Mouse (Mus musculus): Measurements from ENCODE around the gene Trim63.
"Not testable (repeated sequence)": the region's sequence is repeated elsewhere in the genome, so short reads cannot be mapped to it uniquely, and the experiment has no call there.

The Trim63 gene

DNA sequence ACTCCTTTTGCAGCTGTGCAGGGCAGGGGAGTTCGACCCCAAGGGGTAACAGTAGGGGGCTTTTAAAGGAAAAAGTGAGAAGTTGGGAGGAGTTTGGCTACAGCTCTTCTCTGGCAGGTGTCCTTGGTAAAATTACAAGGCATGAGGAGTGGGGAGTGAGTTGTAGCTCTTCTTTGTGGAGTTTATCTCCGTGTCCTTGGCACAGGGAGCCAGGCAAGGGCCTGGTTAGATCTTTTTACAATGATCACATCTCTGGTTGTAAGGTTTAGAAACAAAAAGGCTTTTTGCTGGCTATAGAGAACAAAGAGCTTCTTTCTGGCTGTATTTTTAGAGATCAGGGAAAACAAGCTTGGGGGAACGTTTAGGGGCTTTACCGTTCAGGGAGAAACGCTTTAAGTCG is 26.3 kb downstream of the Trim63 start:
- not testable (repeated sequence) for DNase-seq (ENCODE audit: low read depth, low spot score)

DNA sequence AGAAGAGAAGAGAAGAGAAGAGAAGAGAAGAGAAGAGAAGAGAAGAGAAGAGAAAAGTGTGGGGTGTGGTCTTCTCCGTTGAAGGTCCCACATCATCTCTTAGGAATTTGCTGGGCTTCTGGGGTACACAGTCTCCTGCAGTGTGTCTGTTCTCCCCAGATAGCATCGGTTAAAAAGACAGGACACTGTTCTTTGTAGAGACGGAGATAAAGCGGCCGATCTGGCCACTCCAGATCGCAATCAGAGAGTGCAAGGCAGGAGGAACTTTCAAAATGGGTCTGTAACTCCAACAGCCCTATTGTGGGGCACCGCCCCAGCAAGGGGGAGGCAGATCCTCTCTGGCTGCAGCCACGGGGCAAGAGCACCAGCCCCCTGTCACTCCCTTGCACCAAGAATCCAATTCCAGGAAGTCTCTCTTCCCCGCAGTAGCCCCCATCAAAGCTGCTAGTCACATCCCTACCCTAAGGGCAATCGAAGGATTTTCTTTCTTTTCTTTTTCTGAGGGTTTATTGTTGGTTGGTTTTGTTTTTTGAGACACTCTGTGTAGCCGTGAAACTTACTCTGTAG is 27.4 kb downstream of the Trim63 start:
- peak; percentile 43 for DNase-seq (ENCODE audit: low read depth, low spot score)

DNA sequence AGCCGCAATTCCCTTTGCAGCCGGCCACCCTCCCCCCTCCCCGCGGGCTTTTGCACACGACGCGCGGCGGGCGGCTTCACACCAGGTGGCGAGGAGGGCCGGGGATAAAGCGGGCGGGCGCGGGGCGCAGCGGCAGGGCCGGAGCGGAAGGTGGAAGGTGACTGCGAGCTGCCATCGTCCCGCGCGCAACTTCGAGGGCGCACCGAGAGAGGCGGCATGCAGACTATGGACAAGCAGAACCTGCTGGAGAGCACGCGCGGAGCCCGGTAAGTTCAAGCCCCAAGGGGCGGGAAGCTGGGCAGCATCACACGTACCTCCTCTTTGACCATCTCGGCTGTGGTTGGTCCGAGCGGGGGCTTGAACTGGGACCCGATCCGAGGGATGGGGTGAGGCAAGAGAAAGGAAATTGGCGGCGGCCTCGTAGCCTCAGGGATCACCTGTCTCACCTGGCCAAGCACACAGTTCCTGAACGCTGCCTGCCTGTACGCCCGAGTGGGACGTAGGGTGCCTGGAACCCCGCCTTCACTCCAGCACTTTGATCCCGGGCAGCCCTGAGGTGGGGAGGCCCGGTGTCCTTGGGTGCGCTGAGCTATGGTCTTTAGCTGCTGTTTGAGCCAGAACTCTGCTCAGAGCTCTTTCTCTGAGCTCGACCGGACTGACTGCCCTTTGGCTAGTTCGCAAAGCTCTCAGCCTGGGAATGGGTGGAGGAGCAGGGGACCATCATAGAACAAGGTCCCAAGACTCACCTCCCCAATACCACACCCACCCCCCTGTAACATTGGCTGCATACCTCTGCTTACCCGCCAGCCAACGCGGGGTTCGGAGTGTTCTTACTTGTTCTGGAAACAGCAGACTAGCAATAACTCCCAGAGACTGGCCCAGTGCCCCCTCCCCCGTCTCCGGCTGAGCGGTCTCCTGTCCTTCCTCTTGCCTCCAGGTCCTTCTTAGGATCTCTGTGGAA is 28.4 kb downstream of the Trim63 start, which contains the start of gene Slc30a2:
Slc30a2 (plus strand) TSS at position 111 of the 961 bp plus-strand sequence.
- DNase-seq (ENCODE audit: low read depth, low spot score) = peak; percentile 75

DNA sequence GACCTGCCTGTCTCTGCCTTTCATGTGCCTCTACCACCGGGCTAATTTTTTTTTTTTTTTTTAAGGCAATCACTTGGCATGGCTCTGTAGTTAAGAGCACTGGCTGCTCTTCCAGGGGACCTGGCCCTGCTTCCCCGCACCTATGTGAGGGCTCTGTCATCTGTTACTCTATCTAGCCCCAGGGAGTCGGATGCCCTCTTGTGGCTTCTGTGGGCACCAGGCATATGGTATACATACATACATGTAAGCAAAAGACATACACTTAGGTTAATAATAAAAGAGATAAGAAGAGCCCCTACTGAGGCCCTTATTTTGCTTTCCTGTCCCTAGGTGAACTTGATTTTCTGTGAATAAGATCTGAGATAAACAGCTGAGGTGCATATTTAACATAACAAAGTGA is 29.7 kb downstream of the Trim63 start:
- DNase-seq (ENCODE audit: low read depth, low spot score) = no peak

- DNase-seq (ENCODE audit: low read depth, low spot score) = no peak
Observed at GRCm38 (mm10) chr4:134345802-134346201, 30.9 kb downstream of the Trim63 start.

DNA sequence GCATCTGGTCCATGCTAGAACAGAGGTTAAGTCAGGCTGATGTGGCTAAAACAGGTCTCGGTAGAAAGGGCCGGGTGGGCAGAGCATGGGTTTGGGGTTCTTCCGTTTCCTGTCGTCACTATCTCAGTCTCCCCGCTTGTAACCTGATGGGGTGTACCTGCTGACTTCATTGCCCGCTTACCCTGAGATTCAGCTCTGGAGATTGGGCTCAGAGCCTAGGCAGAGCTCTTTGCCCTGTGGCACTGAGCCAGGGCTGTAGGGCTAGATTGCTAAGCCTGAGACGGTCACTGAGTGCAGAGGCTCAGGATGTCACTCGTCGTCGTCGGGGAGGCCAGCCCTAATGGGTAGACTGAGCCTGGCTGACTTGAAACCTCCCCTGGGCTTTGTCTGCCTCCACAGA is 33.2 kb downstream of the Trim63 start:
- DNase-seq (ENCODE audit: low read depth, low spot score) = no peak

DNA sequence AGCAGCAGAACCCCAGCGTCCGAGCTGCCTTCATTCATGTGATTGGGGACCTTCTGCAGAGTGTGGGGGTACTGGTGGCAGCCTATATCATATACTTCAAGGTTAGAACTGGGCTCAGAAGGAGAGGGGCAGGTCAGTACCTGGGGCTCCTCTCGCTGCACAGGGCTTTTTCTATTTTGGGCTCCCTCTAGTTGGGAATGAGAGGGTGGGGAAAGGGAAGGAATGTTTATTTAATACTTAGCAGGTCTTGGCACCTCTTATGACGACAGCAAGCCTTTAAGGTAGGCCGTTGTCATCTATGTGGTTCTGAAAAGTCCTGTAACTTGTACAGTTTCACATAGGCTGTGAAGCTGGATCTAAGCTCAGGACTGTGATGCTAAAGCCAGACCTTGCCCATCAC is 33.6 kb downstream of the Trim63 start:
- no peak for DNase-seq (ENCODE audit: low read depth, low spot score)

DNA sequence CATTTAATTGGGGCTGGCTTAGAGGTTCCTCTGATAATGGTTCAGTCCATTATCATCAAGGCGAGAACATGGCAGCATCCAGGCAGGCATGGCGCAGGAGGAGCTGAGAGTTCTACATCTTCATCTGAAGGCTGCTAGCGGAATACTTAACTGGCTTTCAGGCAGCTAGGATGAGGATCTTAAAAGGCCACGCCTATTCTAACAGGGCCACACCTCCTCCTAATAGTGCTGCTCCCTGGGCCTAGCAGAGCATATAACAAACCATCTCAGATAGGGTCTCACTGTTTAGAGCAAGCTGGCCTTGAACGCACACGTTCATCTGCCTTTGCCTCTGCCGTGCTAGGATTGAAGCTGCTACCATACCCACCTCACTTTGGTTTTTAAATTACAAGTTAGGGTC is 34.9 kb downstream of the Trim63 start:
- peak; percentile 71 for DNase-seq (ENCODE audit: low read depth, low spot score)

- DNase-seq (ENCODE audit: low read depth, low spot score) = peak; percentile 71
Observed at GRCm38 (mm10) chr4:134350641-134351040, 35.7 kb downstream of the Trim63 start.

GRCm38 (mm10) chr4:134351329-134352260 is 36.7 kb downstream of the Trim63 start:
- peak; percentile 73 for DNase-seq (ENCODE audit: low read depth, low spot score)

GRCm38 (mm10) chr4:134352261-134352707 is 37.4 kb downstream of the Trim63 start:
- no peak for DNase-seq (ENCODE audit: low read depth, low spot score)

DNA sequence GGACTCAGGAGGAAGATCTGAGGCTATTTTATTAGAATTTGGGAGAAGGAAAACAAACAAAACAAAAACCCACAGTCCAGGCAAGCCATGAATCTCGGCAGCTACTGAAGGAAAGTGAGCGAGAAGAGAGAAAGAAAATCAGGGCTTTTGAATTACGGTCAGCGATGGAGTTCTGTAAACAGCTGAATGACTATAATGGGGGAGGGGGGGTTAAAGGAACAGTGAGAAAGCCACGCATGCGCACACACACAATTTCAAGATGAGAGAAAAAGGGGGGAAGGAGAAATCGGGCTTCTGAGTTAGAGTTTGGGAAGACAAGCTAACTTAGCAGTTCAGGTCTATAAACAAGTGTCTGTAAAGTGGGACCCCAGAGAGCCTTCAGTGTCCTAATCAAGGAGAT is 38.0 kb downstream of the Trim63 start:
- no peak for DNase-seq (ENCODE audit: low read depth, low spot score)

- no peak for DNase-seq (ENCODE audit: low read depth, low spot score)
Observed at GRCm38 (mm10) chr4:134353527-134354409, 38.8 kb downstream of the Trim63 start.

DNA sequence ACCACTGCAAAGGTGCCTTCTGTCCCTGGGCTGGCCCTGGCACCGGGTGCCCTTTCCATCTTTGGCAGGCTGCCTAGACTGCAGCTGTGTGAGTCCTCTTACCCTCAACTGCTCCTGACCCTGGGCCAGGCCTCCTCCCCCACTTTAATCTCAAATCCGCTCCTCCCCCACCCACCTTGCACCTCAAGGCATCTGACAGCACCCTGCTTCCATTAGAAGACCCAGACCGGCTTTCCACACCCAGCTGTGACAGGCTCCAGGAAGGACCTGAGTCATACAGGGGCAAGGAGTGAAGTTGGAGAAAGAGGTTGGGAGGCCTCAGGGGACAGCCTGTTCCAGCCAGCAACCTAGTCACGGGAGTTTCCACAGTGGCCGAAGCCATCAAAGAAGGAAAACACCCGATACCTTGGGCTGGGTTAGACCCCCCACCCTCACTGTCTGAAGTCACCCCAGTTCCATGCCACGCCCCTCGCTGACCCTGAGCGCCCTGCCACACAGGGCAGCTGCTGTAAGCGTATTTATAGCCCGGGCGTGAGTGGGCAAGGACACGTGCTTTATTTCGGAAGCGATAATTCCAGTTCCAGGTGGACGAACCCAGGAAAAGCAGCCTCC is 41.0 kb downstream of the Trim63 start:
- DNase-seq (ENCODE audit: low read depth, low spot score) = no peak

DNA sequence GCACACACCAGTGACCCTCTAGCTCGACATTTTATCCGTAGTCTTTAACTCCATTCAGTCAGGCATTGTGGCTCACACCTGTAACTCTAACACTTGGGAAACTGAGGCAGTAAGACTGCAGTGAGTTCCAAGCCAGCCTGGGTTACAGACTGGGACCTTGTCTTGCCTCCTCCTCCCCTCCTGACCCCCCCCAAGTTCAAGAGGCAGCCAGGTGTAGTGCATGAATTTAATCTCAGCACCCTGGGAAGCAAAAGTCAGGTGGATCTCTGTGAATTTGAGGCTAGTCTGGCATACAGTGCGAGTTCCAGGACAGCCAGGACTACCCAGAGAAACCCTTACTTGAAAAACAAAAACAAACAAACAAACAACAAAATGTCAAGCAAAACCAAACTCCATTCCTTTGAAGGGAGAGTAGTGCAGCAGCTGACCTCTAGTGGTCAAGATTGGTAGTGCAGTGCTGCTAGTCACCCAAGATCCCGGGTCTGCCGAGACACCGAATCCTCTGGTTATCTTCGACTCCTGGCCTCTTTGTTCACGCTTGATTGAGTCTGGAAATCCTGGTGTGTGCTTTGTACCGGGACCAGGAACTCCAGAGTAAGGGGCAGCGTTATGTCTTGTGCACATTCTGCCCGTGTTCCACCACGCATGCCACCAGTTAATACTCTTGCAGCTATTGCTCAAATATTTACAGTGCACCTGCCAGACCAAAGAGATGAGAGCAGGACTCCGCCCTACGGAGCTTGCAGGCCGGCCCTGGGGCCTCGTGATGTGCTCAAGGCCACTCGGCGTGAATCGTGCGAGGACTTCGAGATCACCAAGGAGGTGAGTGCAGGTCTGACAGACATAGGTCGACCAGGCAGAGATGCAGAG is 41.9 kb downstream of the Trim63 start:
- peak; percentile 79 for DNase-seq (ENCODE audit: low read depth, low spot score)

DNA sequence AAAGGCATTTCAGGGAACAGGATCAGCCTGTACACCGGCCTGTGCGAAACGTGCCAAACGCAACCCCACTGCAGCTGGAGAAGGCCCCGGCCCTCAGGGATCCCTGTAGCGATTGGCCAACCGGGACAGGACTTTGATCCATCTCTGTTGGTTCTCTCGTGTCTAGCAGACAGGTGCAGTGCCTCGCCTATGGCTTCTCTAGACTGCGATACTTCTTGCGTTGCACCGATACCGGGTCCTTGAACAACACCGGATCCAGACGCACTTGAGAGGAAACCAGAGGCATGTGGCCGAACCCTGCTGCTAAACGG is 42.5 kb downstream of the Trim63 start:
- DNase-seq (ENCODE audit: low read depth, low spot score) = no peak

DNA sequence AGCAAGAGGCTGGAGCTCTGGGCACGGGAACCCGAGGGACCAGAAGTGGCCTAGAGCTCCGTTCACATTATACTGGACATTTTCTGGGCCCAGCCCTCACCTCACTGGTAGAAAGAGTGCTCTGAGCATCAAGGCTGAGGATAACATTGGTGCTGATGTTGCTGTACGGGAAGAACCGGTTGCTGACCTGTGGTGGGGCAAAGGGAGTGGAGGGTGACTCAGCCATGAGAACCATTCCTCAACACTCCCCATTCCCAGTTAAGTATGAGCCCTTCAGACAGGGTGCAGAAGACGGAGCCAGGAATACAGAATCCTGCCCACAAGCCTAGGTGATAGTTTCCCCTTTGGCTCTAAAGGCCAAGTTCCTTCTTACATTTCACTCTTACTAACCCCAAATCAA is 44.7 kb downstream of the Trim63 start:
- DNase-seq (ENCODE audit: low read depth, low spot score) = no peak

DNA sequence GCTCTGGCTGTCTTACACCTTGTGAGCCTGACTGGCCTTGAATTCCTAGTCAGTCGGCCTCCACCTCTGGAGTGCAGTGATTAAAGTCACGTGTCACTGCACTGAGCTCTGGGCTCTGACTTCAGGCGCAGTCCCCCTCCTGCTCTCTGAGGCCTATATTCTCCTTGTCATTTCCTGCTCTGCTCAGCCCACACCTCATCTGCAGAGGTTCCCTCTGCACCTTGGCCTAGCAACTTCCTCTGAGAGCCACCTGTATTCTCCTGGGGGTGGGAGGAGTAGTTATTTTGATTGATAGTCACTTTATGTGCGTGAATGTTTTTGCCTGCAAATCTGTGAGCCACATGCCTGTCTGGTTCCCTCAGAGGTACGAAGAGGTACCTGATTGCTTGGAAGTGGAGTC is 46.3 kb downstream of the Trim63 start:
- DNase-seq (ENCODE audit: low read depth, low spot score) = no peak

- DNase-seq (ENCODE audit: low read depth, low spot score) = no peak
Observed at GRCm38 (mm10) chr4:134362124-134362523, 47.2 kb downstream of the Trim63 start.

- peak; percentile 71 for DNase-seq (ENCODE audit: low read depth, low spot score)
Observed at GRCm38 (mm10) chr4:134362586-134362985, 47.7 kb downstream of the Trim63 start.
